Mouse (Mus musculus) E14TG2a.4 (cell line): ENCODE results near the gene Myh9.

Source experiments
- CTCF ChIP-seq: conservative IDR thresholded peaks from 2 replicates; pipeline ENCODE4 v1.5.1; 2014; ENCODE audit warnings: low read length
- NANOG ChIP-seq: IDR thresholded peaks from 2 replicates; pipeline ENCODE4 v1.6.1; 2014; ENCODE audit warnings: borderline replicate concordance, low read length, mixed read lengths
- POU5F1 ChIP-seq: IDR thresholded peaks from 2 replicates; pipeline ENCODE4 v1.6.1; 2014; ENCODE audit warnings: low read length, borderline replicate concordance

- no peak for TF ChIP-seq CTCF
- no peak for TF ChIP-seq POU5F1
- TF ChIP-seq NANOG: no peak
Observed at GRCm38 (mm10) chr15:77877209-77877608, 35.2 kb upstream of the Myh9 start.
